Mouse (Mus musculus): ENCODE measurements around the gene Maml3. TPM values are rescaled to one million over a fixed set of nuclear protein-coding genes. Genes with fewer than 3 reads are reported as not detected.

Maml3 gene
- polyA plus RNA-seq, 1 experiment from 2014 or later = 4.7 TPM

DNA sequence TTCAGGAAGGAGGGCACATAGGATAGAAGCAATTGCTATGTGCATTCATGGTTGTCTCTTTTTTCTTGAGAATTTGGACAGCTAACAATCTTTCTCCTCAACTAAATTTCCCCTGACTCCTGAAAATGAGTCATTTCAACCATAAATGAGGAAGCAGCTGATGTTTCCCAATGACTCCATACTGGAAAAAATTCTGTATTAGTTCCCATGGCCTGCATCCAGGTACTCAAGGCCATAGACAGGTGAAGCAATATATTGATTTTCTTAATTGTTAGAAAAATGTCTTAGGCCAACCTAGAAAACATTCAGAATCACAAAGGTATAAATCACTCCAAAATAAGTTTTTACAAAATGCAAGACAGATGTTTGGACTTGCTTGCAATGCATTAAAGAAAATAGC, 73.5 kb downstream of the Maml3 start:
- no peaks in the 10 kb centered on the region for H3K9me3 ChIP-seq (replicated peaks)
- H3K27ac ChIP-seq = no peak overlapping the region
- H3K27me3 ChIP-seq (ENCODE audit: low read depth, poor library complexity, severe bottlenecking) = 0 out of 2 replicates have a peak, but pooled peaks cover 3% of the 10 kb centered on the region
- no peak overlapping the region for H3K4me3 ChIP-seq
- H3K4me1 ChIP-seq = peaks cover 69% of the 10 kb centered on the region
- DNase-seq (ENCODE audit: low spot score) = no peak
- H3K36me3 ChIP-seq = no peaks in the 10 kb centered on the region

GRCm38 (mm10) chr3:52030114-52030513, 74.8 kb downstream of the Maml3 start:
- 43% methylated on average over 10 of the region's 10 CpGs for WGBS
- H3K4me1 ChIP-seq = peaks cover 69% of the 10 kb centered on the region
- no peak for DNase-seq (ENCODE audit: low spot score)
- H3K27ac ChIP-seq = peak overlapping the region; percentile 32
- H3K36me3 ChIP-seq = no peaks in the 10 kb centered on the region
- H3K9me3 ChIP-seq (replicated peaks) = no peaks in the 10 kb centered on the region
- H3K4me3 ChIP-seq = peak overlapping the region; percentile 20
- 0 out of 2 replicates have a peak, but pooled peaks cover 3% of the 10 kb centered on the region for H3K27me3 ChIP-seq (ENCODE audit: low read depth, poor library complexity, severe bottlenecking)

DNA sequence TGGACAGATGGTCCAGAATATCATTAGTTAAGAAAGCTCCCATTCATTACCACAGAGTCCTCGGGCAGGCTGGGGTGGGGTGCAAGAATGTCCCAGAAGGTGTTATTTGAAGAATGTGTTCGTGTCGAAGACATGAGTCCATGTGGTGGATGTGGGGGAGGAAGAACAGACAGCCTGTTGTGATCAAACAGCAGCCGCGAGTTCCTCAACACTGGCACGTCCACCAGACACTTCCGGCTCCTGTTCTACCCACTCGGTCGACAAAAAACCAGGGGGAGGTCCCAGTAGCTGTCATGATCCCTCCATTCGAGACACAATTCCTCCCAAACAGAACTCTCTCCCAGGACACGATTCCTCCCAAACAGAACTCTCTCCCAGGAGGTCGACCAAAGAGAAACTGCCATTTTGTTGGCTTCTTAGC, 75.2 kb downstream of the Maml3 start:
- H3K4me3 ChIP-seq = peak overlapping the region; percentile 20
- no peak overlapping the region for H3K27ac ChIP-seq
- whole genome bisulfite sequencing = 25% methylated on average over 12 of the region's 12 CpGs
- peaks cover 69% of the 10 kb centered on the region for H3K4me1 ChIP-seq
- no peaks in the 10 kb centered on the region for H3K9me3 ChIP-seq (replicated peaks)
- H3K27me3 ChIP-seq (ENCODE audit: low read depth, poor library complexity, severe bottlenecking) = 0 out of 2 replicates have a peak, but pooled peaks cover 3% of the 10 kb centered on the region
- no peaks in the 10 kb centered on the region for H3K36me3 ChIP-seq
- DNase-seq (ENCODE audit: low spot score) = peak; percentile 65

DNA sequence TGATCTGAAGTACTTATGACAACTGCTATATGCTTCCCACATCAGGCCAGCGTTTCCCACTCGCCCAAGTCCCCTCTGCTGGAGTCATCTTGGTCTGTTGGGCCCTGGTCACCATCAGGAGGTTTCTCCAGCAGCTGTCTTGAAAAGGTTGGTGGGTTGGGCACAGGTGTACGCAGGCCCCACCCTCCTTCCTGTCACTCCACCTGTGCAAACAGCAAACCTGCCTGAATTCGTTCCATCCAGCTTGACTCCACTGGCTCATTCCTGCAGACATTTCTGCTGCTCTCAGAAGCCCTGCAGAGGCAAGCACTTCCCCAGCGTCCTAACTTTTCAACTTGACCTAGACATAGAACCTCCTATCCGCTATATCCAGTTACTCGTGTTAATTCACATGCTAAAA, 76.9 kb downstream of the Maml3 start:
- DNase-seq (ENCODE audit: low spot score) = no peak
- H3K4me3 ChIP-seq = no peak overlapping the region
- no peaks in the 10 kb centered on the region for H3K36me3 ChIP-seq
- WGBS = 72% methylated on average over 7 of the region's 7 CpGs
- H3K27ac ChIP-seq = no peak overlapping the region
- peaks cover 55% of the 10 kb centered on the region for H3K4me1 ChIP-seq
- H3K27me3 ChIP-seq (ENCODE audit: low read depth, poor library complexity, severe bottlenecking) = 0 out of 2 replicates have a peak, but pooled peaks cover 3% of the 10 kb centered on the region
- no peaks in the 10 kb centered on the region for H3K9me3 ChIP-seq (replicated peaks)

DNA sequence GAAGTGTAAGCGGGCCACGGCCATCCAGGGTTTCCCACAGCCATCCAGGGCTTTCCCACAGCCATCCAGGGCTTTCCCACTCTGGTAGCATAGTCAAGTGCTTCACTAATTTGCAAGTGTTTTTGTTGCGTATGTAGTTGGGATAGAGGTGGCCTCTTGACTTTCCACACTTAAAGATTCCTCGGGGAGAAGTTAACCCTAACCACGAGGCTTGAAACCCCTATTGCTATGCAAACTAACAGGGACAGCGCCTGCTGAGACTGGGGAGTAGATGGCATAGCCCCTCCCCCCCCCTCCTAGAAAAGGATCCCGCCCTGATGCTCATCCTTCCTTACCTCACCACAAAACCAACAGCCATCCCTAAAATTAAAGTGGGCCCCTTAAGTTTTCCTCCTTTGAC, 82.4 kb downstream of the Maml3 start:
- Histone ChIP-seq H3K27ac (no peak overlapping the region), H3K4me1 (peaks cover 37% of the 10 kb centered on the region), H3K9me3 (replicated peaks) (no peaks in the 10 kb centered on the region), H3K4me3 (no peak overlapping the region), H3K36me3 (no peaks in the 10 kb centered on the region), H3K27me3 (ENCODE audit: low read depth, poor library complexity, severe bottlenecking) (no peaks in the 10 kb centered on the region)
- WGBS = 45% methylated on average over 7 of the region's 7 CpGs
- DNase-seq (ENCODE audit: low spot score) = no peak

- WGBS = 75% methylated on average over 5 of the region's 5 CpGs
- H3K27me3 ChIP-seq (ENCODE audit: low read depth, poor library complexity, severe bottlenecking) = no peaks in the 10 kb centered on the region
- no peaks in the 10 kb centered on the region for H3K9me3 ChIP-seq (replicated peaks)
- peak overlapping the region; percentile 28; the same call in 1 of the 2 replicates for H3K4me3 ChIP-seq
- peak overlapping the region; percentile 74 for H3K27ac ChIP-seq
- no peaks in the 10 kb centered on the region for H3K36me3 ChIP-seq
- H3K4me1 ChIP-seq = peaks cover 26% of the 10 kb centered on the region
- DNase-seq (ENCODE audit: low spot score) = no peak
Measured at GRCm38 (mm10) chr3:52018103-52018439, 86.8 kb downstream of the Maml3 start.

DNA sequence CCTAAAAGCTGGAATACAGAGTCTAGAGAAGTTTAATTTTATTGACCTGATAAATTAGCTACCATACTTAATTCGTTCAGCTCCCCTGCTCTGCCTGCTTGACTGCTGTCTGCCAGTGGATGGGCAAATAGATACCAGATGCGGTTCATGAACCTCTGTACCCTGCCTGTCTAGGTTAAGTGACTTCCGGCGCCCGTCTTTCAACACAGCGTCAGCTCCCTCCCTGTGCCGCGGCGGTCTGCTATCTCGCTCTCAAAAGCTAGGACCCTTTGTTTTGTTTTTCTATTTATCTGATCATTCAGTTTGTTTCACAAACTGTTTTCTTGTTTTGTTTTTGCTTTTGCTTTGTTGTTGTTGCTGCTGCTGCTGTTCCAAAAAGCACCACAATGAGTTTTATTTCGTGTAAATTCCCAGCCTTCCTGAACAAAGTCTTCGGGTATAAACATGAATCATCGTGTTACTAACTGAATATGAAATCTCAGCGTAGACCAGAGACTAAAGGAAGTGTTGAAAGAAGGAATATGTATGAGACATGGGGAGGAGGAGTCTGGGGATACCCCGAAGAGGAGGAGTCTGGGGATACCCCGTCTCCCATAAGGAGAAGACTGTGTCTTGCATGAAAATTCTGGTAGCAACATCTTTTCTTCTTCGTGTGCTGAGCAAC, 87.3 kb downstream of the Maml3 start:
- no peaks in the 10 kb centered on the region for H3K27me3 ChIP-seq (ENCODE audit: low read depth, poor library complexity, severe bottlenecking)
- peak overlapping the region; percentile 74 for H3K27ac ChIP-seq
- H3K4me1 ChIP-seq = peaks cover 21% of the 10 kb centered on the region
- H3K4me3 ChIP-seq = peak overlapping the region; percentile 28
- DNase-seq (ENCODE audit: low spot score) = no peak
- H3K36me3 ChIP-seq = no peaks in the 10 kb centered on the region
- H3K9me3 ChIP-seq (replicated peaks) = no peaks in the 10 kb centered on the region
- WGBS = 35% methylated on average over 17 of the region's 17 CpGs

DNA sequence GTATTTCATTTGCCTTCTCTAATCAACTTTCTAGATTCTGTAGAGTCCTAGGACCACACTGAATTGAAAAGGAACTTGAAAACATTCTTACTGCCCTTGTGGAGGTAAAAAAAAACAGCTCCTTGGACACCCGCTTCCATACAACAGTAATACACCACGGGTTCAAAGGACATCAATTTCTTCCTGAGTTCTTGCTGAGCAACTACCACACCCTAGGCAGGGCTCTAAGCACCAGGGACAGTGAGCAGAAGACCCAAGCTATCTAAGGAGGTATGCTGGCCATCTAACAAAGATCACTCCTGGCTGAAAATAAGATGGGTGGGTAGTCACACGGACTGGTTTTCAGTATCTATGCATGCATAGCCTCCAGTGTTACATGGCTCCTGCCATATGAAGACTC, 88.7 kb downstream of the Maml3 start:
- DNase-seq (ENCODE audit: low spot score) = no peak
- H3K36me3 ChIP-seq = no peaks in the 10 kb centered on the region
- H3K27ac ChIP-seq = no peak overlapping the region
- no peak overlapping the region for H3K4me3 ChIP-seq
- WGBS = 92% methylated on average over 3 of the region's 3 CpGs
- no peaks in the 10 kb centered on the region for H3K9me3 ChIP-seq (replicated peaks)
- peaks cover 24% of the 10 kb centered on the region for H3K4me1 ChIP-seq
- H3K27me3 ChIP-seq (ENCODE audit: low read depth, poor library complexity, severe bottlenecking) = no peaks in the 10 kb centered on the region

DNA sequence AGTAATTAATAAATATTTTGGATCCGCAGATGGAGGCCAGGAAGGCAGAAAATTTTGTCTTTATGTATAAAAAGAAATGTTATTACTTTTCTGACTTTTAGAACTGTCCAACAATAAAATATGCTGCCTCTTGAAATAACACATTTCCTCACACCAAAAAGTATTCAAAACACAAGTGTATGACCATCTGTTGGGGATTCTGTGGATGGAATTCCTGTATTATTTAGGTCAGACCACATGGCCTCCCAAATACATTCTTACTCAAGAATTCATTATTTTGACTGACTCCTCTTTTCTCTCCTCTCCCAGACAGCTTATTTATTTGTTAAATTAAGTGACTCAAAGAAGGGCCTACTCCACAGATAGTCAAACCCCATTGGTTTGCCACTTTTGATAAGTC, 89.3 kb downstream of the Maml3 start:
- DNase-seq (ENCODE audit: low spot score) = no peak
- H3K4me3 ChIP-seq = no peak overlapping the region
- H3K9me3 ChIP-seq (replicated peaks) = no peaks in the 10 kb centered on the region
- no peaks in the 10 kb centered on the region for H3K36me3 ChIP-seq
- H3K4me1 ChIP-seq = peaks cover 29% of the 10 kb centered on the region
- WGBS = 96% methylated on average over 1 of the region's 1 CpGs
- no peak overlapping the region for H3K27ac ChIP-seq
- H3K27me3 ChIP-seq (ENCODE audit: low read depth, poor library complexity, severe bottlenecking) = no peaks in the 10 kb centered on the region

GRCm38 (mm10) chr3:52011032-52011710, 93.7 kb downstream of the Maml3 start:
- 80% methylated on average over 9 of the region's 9 CpGs for WGBS
- Histone ChIP-seq H3K27me3 (ENCODE audit: low read depth, poor library complexity, severe bottlenecking) (no peaks in the 10 kb centered on the region), H3K36me3 (no peaks in the 10 kb centered on the region), H3K4me3 (no peak overlapping the region), H3K4me1 (peaks cover 48% of the 10 kb centered on the region), H3K27ac (no peak overlapping the region), H3K9me3 (replicated peaks) (no peaks in the 10 kb centered on the region)
- no peak for DNase-seq (ENCODE audit: low spot score)

DNA sequence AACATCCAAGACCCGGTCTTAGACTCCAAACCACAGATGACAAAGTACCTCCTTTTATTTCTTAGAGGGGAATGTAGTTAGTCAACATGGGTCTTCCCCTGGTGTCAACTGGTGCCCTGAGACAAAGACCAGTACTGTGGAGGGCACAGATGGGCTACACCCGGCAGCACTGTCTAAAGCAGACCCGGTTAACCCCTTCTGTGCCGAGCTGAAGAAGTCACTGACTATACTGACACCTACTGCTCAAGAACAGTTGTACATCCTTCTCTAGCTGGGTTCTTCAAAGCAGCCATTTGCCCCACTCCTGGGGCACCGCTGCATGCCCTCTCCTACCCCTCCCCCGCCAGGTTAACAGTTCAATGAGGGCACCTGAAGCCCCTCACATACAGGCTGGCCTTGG, 95.6 kb downstream of the Maml3 start:
- Histone ChIP-seq H3K4me1 (peaks cover 48% of the 10 kb centered on the region), H3K4me3 (no peak overlapping the region), H3K27me3 (ENCODE audit: low read depth, poor library complexity, severe bottlenecking) (no peaks in the 10 kb centered on the region), H3K27ac (0 out of 2 replicates have a peak overlapping the region, but pooled peaks have one; percentile 53), H3K9me3 (replicated peaks) (no peaks in the 10 kb centered on the region), H3K36me3 (no peaks in the 10 kb centered on the region)
- WGBS = 26% methylated on average over 6 of the region's 6 CpGs
- DNase-seq (ENCODE audit: low spot score) = no peak

GRCm38 (mm10) chr3:52007602-52008252, 97.1 kb downstream of the Maml3 start:
- H3K36me3 ChIP-seq = no peaks in the 10 kb centered on the region
- H3K4me3 ChIP-seq = peak overlapping the region; percentile 53
- H3K9me3 ChIP-seq (replicated peaks) = no peaks in the 10 kb centered on the region
- DNase-seq (ENCODE audit: low spot score) = peak; percentile 87
- H3K27me3 ChIP-seq (ENCODE audit: low read depth, poor library complexity, severe bottlenecking) = no peaks in the 10 kb centered on the region
- H3K27ac ChIP-seq = peak overlapping the region; percentile 86
- peaks cover 48% of the 10 kb centered on the region for H3K4me1 ChIP-seq
- WGBS = under 1% methylated on average over 19 of the region's 21 CpGs

DNA sequence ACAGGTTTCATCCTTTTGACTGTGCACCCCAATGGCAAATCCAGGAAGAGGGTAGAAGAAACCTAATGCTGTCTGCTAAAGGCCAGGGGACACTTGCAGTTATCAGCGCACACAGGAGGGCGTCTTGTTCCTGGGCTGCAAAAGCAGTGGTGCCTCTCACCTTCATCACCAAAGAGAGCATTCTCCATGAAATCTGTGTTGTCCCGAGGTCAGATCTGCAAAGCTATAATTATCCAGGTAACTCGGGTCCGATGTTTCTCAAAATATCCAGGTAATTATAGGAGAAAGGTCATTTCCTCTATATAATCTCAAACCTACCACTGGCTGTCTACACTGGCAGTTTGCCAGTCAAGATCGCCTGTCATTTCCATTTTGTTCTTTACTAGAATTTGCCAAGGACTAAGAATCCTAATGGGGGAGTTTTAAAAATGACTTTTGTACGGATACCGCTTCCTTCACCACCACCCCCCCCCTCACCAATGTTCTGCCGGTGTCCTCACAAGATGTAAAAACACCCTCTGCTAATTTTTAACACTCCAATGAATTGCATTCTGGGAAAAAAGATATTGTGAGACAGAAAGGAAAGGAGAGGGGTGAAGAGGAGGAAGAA, 98.0 kb downstream of the Maml3 start:
- H3K27ac ChIP-seq = peak overlapping the region; percentile 86
- H3K4me3 ChIP-seq = peak overlapping the region; percentile 53
- H3K9me3 ChIP-seq (replicated peaks) = no peaks in the 10 kb centered on the region
- H3K4me1 ChIP-seq = peaks cover 46% of the 10 kb centered on the region
- H3K36me3 ChIP-seq = no peaks in the 10 kb centered on the region
- no peak for DNase-seq (ENCODE audit: low spot score)
- no peaks in the 10 kb centered on the region for H3K27me3 ChIP-seq (ENCODE audit: low read depth, poor library complexity, severe bottlenecking)
- 60% methylated on average over 9 of the region's 9 CpGs for WGBS

Measured in limb, embryonic 10.5 days (tissue).